Mouse (Mus musculus): Measurements from ENCODE around the gene Mrgpre.

DNA sequence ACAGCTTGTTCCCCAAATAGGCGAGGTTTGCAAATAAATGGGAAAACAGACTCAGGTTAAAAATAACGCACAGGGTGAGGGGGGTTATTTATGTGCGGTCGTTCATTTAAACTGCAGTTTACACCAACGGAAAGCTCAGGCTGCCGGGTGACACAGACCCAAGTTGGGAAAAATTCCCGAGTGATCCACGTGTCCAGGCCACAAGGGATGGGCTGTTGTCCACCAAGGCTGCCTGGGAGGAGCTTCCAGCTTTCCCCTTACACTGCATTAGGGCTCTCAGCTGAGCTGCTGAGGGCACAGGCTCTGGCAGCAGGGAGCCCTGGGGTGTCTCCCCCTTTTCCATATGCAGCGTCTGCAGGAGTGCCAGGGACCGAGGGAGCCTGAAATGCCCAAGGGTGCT is 54.4 kb downstream of the Mrgpre start:
- TF ChIP-seq CTCF (IDR thresholded peaks at IDR 0.05; ENCODE audit: low read depth) (no peak), EP300 (IDR thresholded peaks at IDR 0.05; ENCODE audit: low read depth) (no peak)

Measured in liver, postnatal 0 days (tissue).